Mouse (Mus musculus) kidney, embryonic 14.5 days (tissue): ENCODE measurements around the gene Gm8281. TPM values are rescaled to one million over a fixed set of nuclear protein-coding genes. Genes with fewer than 3 reads are reported as not detected.
"Not testable (repeated sequence)": the region's sequence is repeated elsewhere in the genome, so short reads cannot be mapped to it uniquely, and the experiment has no call there.

Experiments used
- ATAC-seq: fragments of 200-750 bp; cut with Nextera tagmentation; 2 replicates; pipeline ENCODE4 v1.8.0; 2017; ENCODE audit warnings: moderate number of reproducible peaks, mild to moderate bottlenecking, moderate TSS enrichment, moderate library complexity; ENCODE audit not compliant: low FRiP score, low TSS enrichment
- H3K27ac ChIP-seq: fragments of 300-500 bp; sonication (generic); 2 replicates; pipeline ENCODE4 v1.5.1; 2014; ENCODE audit warnings: low read depth, mild to moderate bottlenecking, low read length, moderate library complexity, mixed read lengths
- H3K27me3 ChIP-seq: fragments of 300-500 bp; sonication (generic); 2 replicates; pipeline ENCODE4 v1.6.1; 2014; ENCODE audit warnings: mild to moderate bottlenecking, low read length; ENCODE audit not compliant: control insufficient read depth, insufficient read depth
- H3K36me3 ChIP-seq: fragments of 300-500 bp; sonication (generic); 2 replicates; pipeline ENCODE4 v1.6.1; 2014; ENCODE audit warnings: low read length, mixed read lengths; ENCODE audit not compliant: control insufficient read depth, insufficient read depth
- H3K4me1 ChIP-seq: fragments of 300-500 bp; sonication (generic); 2 replicates; pipeline ENCODE4 v1.6.1; 2014; ENCODE audit warnings: low read length, mixed read lengths; ENCODE audit not compliant: control insufficient read depth, insufficient read depth
- H3K4me2 ChIP-seq: fragments of 300-500 bp; sonication (generic); replicated peaks from 2 replicates; pipeline ENCODE4 v1.6.1; 2014; ENCODE audit warnings: low read depth, mild to moderate bottlenecking, low read length
- H3K4me3 ChIP-seq: fragments of 300-500 bp; sonication (generic); 2 replicates; pipeline ENCODE4 v1.5.1; 2014; ENCODE audit warnings: mild to moderate bottlenecking, low read length
- H3K9ac ChIP-seq: fragments of 300-500 bp; sonication (generic); 2 replicates; pipeline ENCODE4 v1.6.1; 2014; ENCODE audit warnings: low read depth, mild to moderate bottlenecking, low read length, moderate library complexity
- H3K9me3 ChIP-seq: fragments of 300-500 bp; sonication (generic); 2 replicates; pipeline ENCODE4 v1.6.1; 2016; ENCODE audit warnings: low read length; ENCODE audit not compliant: control insufficient read depth
- WGBS: fragments of 180-500 bp; shearing (Covaris S2); extraction: QIAGEN DNeasy Blood & Tissue Kit; methylation state at CpG from one replicate; pipeline ENCODE4 v1.1.7; 2014; 5-methylcytosine and 5-hydroxymethylcytosine counted together
- polyA plus RNA-seq: library from polyadenylated mRNA; unstranded; fragments of >200 nt; fragmentation: Nextera tagmentation; extraction: Ambion mirVana; gene quantifications from 2 replicates; pipeline ENCODE4 v1.2.1, GENCODE M21; 2014

Gm8281 gene
- 0.30 and 1.3 TPM in 2 replicates for polyA plus RNA-seq

GRCm38 (mm10) chr14:5070611-5071490 lies at the start of gene Gm8281:
Gene Gm8281, plus strand, starts transcription at chr14:5071040.
- WGBS = 2% methylated on average over 27 of the region's 63 CpGs
- not testable (repeated sequence) for H3K4me1 ChIP-seq, H3K27ac ChIP-seq, ATAC-seq, H3K27me3 ChIP-seq, H3K9me3 ChIP-seq, H3K36me3 ChIP-seq, H3K9ac ChIP-seq
- Histone ChIP-seq H3K4me3 (peak within 1 kb of the TSS; percentile 28), H3K4me2 (peak within 1 kb of the TSS; percentile 58)

- H3K27me3 ChIP-seq, H3K27ac ChIP-seq, H3K4me3 ChIP-seq, ATAC-seq, H3K4me2 ChIP-seq, H3K4me1 ChIP-seq, H3K9ac ChIP-seq, H3K9me3 ChIP-seq, H3K36me3 ChIP-seq: not testable (repeated sequence)
- no CpG with 5 or more reads among the region's 3 CpGs for WGBS
Observed at GRCm38 (mm10) chr14:5050329-5050728, 20.5 kb upstream of the Gm8281 start, which contains the start of gene 4930555G01Rik. Gene 4930555G01Rik, plus strand, starts transcription at chr14:5050629.

GRCm38 (mm10) chr14:5131219-5131618 lies 60.4 kb downstream of the Gm8281 start, which contains the start of gene Gm8279:
Gene Gm8279, plus strand, starts transcription at chr14:5131519.
- not testable (repeated sequence) for H3K9ac ChIP-seq, H3K36me3 ChIP-seq, ATAC-seq, H3K27me3 ChIP-seq, H3K27ac ChIP-seq, H3K4me1 ChIP-seq, H3K4me2 ChIP-seq, H3K4me3 ChIP-seq, H3K9me3 ChIP-seq
- 79% methylated on average over 2 of the region's 2 CpGs for WGBS

Other genes starting within 250 kb of the Gm8281 start
- gene Gm3269, start 232.9 kb upstream of the Gm8281 start, polyA plus RNA-seq = not detected in 2 replicates
- gene Gm3264, start 215.5 kb upstream of the Gm8281 start, polyA plus RNA-seq = 0.31 and 0.37 TPM in 2 replicates
- gene Gm3278, start 178.6 kb upstream of the Gm8281 start, polyA plus RNA-seq = 0.17 TPM in 1 of 2 replicates, not detected in the other
- gene Gm8297, start 87.1 kb upstream of the Gm8281 start, polyA plus RNA-seq = not detected in 2 replicates
- not detected in 2 replicates for gene Gm3298, start 55.1 kb upstream of the Gm8281 start, polyA plus RNA-seq
- gene 4930555G01Rik, start 20.4 kb upstream of the Gm8281 start, polyA plus RNA-seq = not detected in 2 replicates
- gene Gm8279, start 60.5 kb downstream of the Gm8281 start, polyA plus RNA-seq = not detected in 2 replicates
- not detected in 2 replicates for gene Gm3317, start 93.5 kb downstream of the Gm8281 start, polyA plus RNA-seq
- gene Gm8271, start 114.8 kb downstream of the Gm8281 start, polyA plus RNA-seq = not detected in 2 replicates
- gene Gm3526, start 189.5 kb downstream of the Gm8281 start, polyA plus RNA-seq = not detected in 2 replicates